Mouse (Mus musculus): ENCODE results near the gene Usp30. TPM values are rescaled to one million over a fixed set of nuclear protein-coding genes. Genes with fewer than 3 reads are reported as not detected.

Gene Usp30
- polyA plus RNA-seq, 1 experiment from 2014 or later, result 5.5 TPM

GRCm38 (mm10) chr5:114138277-114139164 lies 73.3 kb downstream of the Usp30 start:
- no peaks in the 10 kb centered on the region for H3K27me3 ChIP-seq (replicated peaks; ENCODE audit: control insufficient read depth, insufficient read depth, low read length)
- H3K4me3 ChIP-seq (ENCODE audit: low read depth, low read length), result no peak overlapping the region
- H3K27ac ChIP-seq (ENCODE audit: low read depth, low read length), result peak overlapping the region; percentile 84
- H3K4me2 ChIP-seq (replicated peaks; ENCODE audit: low read depth), result peak overlapping the region; percentile 55
- H3K9ac ChIP-seq (ENCODE audit: low read depth, low read length), result no peak overlapping the region
- no peaks in the 10 kb centered on the region for H3K4me1 ChIP-seq (replicated peaks; ENCODE audit: control insufficient read depth, insufficient read depth, low read length)
- no peaks in the 10 kb centered on the region for H3K9me3 ChIP-seq (ENCODE audit: control insufficient read depth)
- 38% methylated on average over 21 of the region's 21 CpGs for WGBS
- peak; percentile 77 for ATAC-seq
- TF ChIP-seq CTCF (IDR thresholded peaks at IDR 0.05; ENCODE audit: low read depth), result no peak
- peaks cover 9% of the 10 kb centered on the region; the same call in 1 of the 2 replicates for H3K36me3 ChIP-seq (ENCODE audit: control insufficient read depth, insufficient read depth)

GRCm38 (mm10) chr5:114139175-114139574 lies 73.9 kb downstream of the Usp30 start:
- no peak overlapping the region for H3K9ac ChIP-seq (ENCODE audit: low read depth, low read length)
- no peaks in the 10 kb centered on the region for H3K27me3 ChIP-seq (replicated peaks; ENCODE audit: control insufficient read depth, insufficient read depth, low read length)
- H3K9me3 ChIP-seq (ENCODE audit: control insufficient read depth), result no peaks in the 10 kb centered on the region
- peak; percentile 68 for ATAC-seq
- no peaks in the 10 kb centered on the region for H3K4me1 ChIP-seq (replicated peaks; ENCODE audit: control insufficient read depth, insufficient read depth, low read length)
- peak overlapping the region; percentile 84 for H3K27ac ChIP-seq (ENCODE audit: low read depth, low read length)
- no peak for TF ChIP-seq CTCF (IDR thresholded peaks at IDR 0.05; ENCODE audit: low read depth)
- H3K36me3 ChIP-seq (ENCODE audit: control insufficient read depth, insufficient read depth), result peaks cover 9% of the 10 kb centered on the region; the same call in 1 of the 2 replicates
- WGBS, result 22% methylated on average over 9 of the region's 9 CpGs
- H3K4me2 ChIP-seq (replicated peaks; ENCODE audit: low read depth), result peak overlapping the region; percentile 55
- no peak overlapping the region for H3K4me3 ChIP-seq (ENCODE audit: low read depth, low read length)

- peak; percentile 82 for ATAC-seq
- H3K4me2 ChIP-seq (replicated peaks; ENCODE audit: low read depth), result peak within 1 kb of the TSS; percentile 21; the same call in 1 of the 2 replicates
- WGBS, result 23% methylated on average over 19 of the region's 19 CpGs
Measured at GRCm38 (mm10) chr5:114146028-114146888, 81.0 kb downstream of the Usp30 start, which contains the start of gene Acacb. Acacb (plus strand) TSS chr5:114146535.

GRCm38 (mm10) chr5:114147043-114147972 lies 82.0 kb downstream of the Usp30 start:
- Histone ChIP-seq H3K4me3 (ENCODE audit: low read depth, low read length) (no peak overlapping the region), H3K9ac (ENCODE audit: low read depth, low read length) (no peak overlapping the region), H3K27me3 (replicated peaks; ENCODE audit: control insufficient read depth, insufficient read depth, low read length) (no peaks in the 10 kb centered on the region), H3K4me2 (replicated peaks; ENCODE audit: low read depth) (no peak overlapping the region), H3K9me3 (ENCODE audit: control insufficient read depth) (no peaks in the 10 kb centered on the region), H3K27ac (ENCODE audit: low read depth, low read length) (no peak overlapping the region), H3K4me1 (replicated peaks; ENCODE audit: control insufficient read depth, insufficient read depth, low read length) (peaks cover 10% of the 10 kb centered on the region), H3K36me3 (ENCODE audit: control insufficient read depth, insufficient read depth) (no peaks in the 10 kb centered on the region)
- no peak for TF ChIP-seq CTCF (IDR thresholded peaks at IDR 0.05; ENCODE audit: low read depth)
- WGBS, result 78% methylated on average over 14 of the region's 14 CpGs
- no peak for ATAC-seq

More at GRCm38 (mm10) chr5:114146028-114146888, 81.0 kb downstream of the Usp30 start, which contains the start of gene Acacb:
- Histone ChIP-seq H3K4me3 (ENCODE audit: low read depth, low read length) (no peak within 1 kb of the TSS), H3K4me1 (replicated peaks; ENCODE audit: control insufficient read depth, insufficient read depth, low read length) (peaks cover 10% of the 10 kb centered on the region), H3K9ac (ENCODE audit: low read depth, low read length) (no peak within 1 kb of the TSS), H3K9me3 (ENCODE audit: control insufficient read depth) (no peaks in the 10 kb centered on the region), H3K36me3 (ENCODE audit: control insufficient read depth, insufficient read depth) (no peaks in the 10 kb centered on the region), H3K27me3 (replicated peaks; ENCODE audit: control insufficient read depth, insufficient read depth, low read length) (no peaks in the 10 kb centered on the region), H3K27ac (ENCODE audit: low read depth, low read length) (peak within 1 kb of the TSS; percentile 7; the same call in 1 of the 2 replicates)
- TF ChIP-seq CTCF (IDR thresholded peaks at IDR 0.05; ENCODE audit: low read depth), result no peak

- Histone ChIP-seq H3K36me3 (ENCODE audit: control insufficient read depth, insufficient read depth) (no peaks in the 10 kb centered on the region), H3K4me3 (ENCODE audit: low read depth, low read length) (no peak overlapping the region), H3K9me3 (ENCODE audit: control insufficient read depth) (no peaks in the 10 kb centered on the region), H3K27ac (ENCODE audit: low read depth, low read length) (no peak overlapping the region), H3K27me3 (replicated peaks; ENCODE audit: control insufficient read depth, insufficient read depth, low read length) (no peaks in the 10 kb centered on the region), H3K4me1 (replicated peaks; ENCODE audit: control insufficient read depth, insufficient read depth, low read length) (no peaks in the 10 kb centered on the region), H3K9ac (ENCODE audit: low read depth, low read length) (no peak overlapping the region), H3K4me2 (replicated peaks; ENCODE audit: low read depth) (no peak overlapping the region)
- WGBS, result 77% methylated on average over 12 of the region's 12 CpGs
- ATAC-seq, result no peak
- TF ChIP-seq CTCF (IDR thresholded peaks at IDR 0.05; ENCODE audit: low read depth), result no peak
Measured at GRCm38 (mm10) chr5:114152359-114153092, 87.3 kb downstream of the Usp30 start.

Data from intestine, postnatal 0 days (tissue).